Mouse (Mus musculus): Measurements from ENCODE around the gene Mtss1l. TPM values are rescaled to one million over a fixed set of nuclear protein-coding genes. Genes with fewer than 3 reads are reported as not detected.

Gene Mtss1l
- total and polyA plus RNA-seq, 2 experiments from 2014 or later: 37.7 to 101 TPM

DNA sequence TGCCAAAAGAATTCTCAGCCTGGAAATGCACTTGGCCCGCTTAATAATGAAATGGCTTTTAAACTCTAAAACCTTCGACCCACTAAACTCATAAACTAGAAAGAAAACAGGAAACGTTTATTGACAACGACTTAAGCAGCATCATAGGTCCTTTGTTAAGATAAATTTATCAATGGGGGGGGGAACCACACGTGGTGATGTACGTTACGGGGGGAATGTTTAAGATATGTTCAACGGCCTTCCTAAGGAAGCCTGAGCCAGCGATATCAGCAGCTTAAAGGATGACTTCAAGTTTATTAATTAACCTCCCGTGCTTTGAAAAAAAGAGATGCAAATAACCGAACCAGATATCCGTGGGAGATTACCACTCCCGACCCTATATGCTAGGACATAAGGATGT lies 29.0 kb downstream of the Mtss1l start:
- no peak for TF ChIP-seq CTCF (IDR thresholded peaks at IDR 0.05)
- no peaks in the 10 kb centered on the region for H3K9me3 ChIP-seq (ENCODE audit: low read length)
- H3K4me2 ChIP-seq (ENCODE audit: low read depth, low read length, poor library complexity, severe bottlenecking): no peak overlapping the region
- no peaks in the 10 kb centered on the region for H3K27me3 ChIP-seq (ENCODE audit: insufficient read depth, low read length)
- WGBS: 39% methylated on average over 13 of the region's 13 CpGs
- no peak overlapping the region for H3K27ac ChIP-seq (ENCODE audit: low read depth, low read length)
- H3K4me3 ChIP-seq (ENCODE audit: low read depth, low read length): no peak overlapping the region
- H3K4me1 ChIP-seq (ENCODE audit: insufficient read depth, low read length): no peaks in the 10 kb centered on the region
- no peak overlapping the region for H3K9ac ChIP-seq (replicated peaks; ENCODE audit: low read length, poor library complexity, severe bottlenecking)
- DNase-seq (ENCODE audit: low spot score): no peak
- ATAC-seq (ENCODE audit: low FRiP score): no peak
- no peaks in the 10 kb centered on the region for H3K36me3 ChIP-seq (ENCODE audit: insufficient read depth, low read length)

DNA sequence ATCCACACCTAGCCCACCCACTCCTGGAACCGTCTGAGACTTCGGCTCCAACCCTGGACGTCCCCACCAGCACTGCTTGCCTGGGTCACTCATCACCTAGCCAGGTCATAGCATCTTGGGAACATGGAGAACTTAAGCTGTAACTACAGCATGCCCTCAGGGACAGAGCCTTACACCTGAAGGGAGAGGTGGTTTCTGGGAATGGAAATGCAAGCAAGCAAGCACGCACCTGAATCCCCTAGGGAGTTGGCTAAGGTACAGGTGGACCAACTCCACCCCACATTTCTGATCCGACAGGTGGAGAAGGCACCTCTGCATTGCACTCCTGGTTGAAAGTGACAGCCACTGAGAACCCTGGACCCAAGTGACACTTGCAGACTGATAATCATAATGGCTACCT lies 30.2 kb downstream of the Mtss1l start:
- 88% methylated on average over 5 of the region's 5 CpGs for WGBS
- no peaks in the 10 kb centered on the region for H3K4me1 ChIP-seq (ENCODE audit: insufficient read depth, low read length)
- H3K4me3 ChIP-seq (ENCODE audit: low read depth, low read length): no peak overlapping the region
- no peaks in the 10 kb centered on the region for H3K27me3 ChIP-seq (ENCODE audit: insufficient read depth, low read length)
- DNase-seq (ENCODE audit: low spot score): no peak
- no peaks in the 10 kb centered on the region for H3K36me3 ChIP-seq (ENCODE audit: insufficient read depth, low read length)
- H3K4me2 ChIP-seq (ENCODE audit: low read depth, low read length, poor library complexity, severe bottlenecking): no peak overlapping the region
- ATAC-seq (ENCODE audit: low FRiP score): no peak
- no peaks in the 10 kb centered on the region for H3K9me3 ChIP-seq (ENCODE audit: low read length)
- H3K9ac ChIP-seq (replicated peaks; ENCODE audit: low read length, poor library complexity, severe bottlenecking): no peak overlapping the region
- no peak for TF ChIP-seq CTCF (IDR thresholded peaks at IDR 0.05)
- no peak overlapping the region for H3K27ac ChIP-seq (ENCODE audit: low read depth, low read length)

DNA sequence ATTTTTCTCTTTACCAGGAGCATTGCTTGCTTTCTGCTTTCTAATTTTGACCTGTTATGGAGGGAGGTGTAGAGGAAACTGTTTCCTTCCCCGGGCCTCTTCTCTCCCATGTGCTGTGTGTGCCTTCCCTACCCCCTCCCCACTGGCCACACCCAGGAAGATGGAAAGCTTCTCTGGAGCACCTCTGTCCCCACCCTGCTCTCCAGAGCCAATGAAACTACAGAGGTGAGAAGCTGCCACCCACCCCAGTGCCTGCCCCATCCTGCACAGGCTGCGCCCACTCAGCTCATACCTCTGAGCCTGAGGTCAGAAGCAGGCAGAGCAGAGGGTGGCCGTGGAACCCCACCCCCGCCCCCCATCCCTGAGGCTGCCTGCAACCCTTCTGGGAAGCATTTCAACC lies 33.4 kb downstream of the Mtss1l start:
- Histone ChIP-seq H3K4me2 (ENCODE audit: low read depth, low read length, poor library complexity, severe bottlenecking) (peak overlapping the region; percentile 12; the same call in 1 of the 2 replicates), H3K27me3 (ENCODE audit: insufficient read depth, low read length) (no peaks in the 10 kb centered on the region), H3K9ac (replicated peaks; ENCODE audit: low read length, poor library complexity, severe bottlenecking) (no peak overlapping the region), H3K36me3 (ENCODE audit: insufficient read depth, low read length) (no peaks in the 10 kb centered on the region), H3K27ac (ENCODE audit: low read depth, low read length) (no peak overlapping the region), H3K4me3 (ENCODE audit: low read depth, low read length) (no peak overlapping the region), H3K4me1 (ENCODE audit: insufficient read depth, low read length) (no peaks in the 10 kb centered on the region), H3K9me3 (ENCODE audit: low read length) (no peaks in the 10 kb centered on the region)
- WGBS: 51% methylated on average over 4 of the region's 4 CpGs
- no peak for TF ChIP-seq CTCF (IDR thresholded peaks at IDR 0.05)
- ATAC-seq (ENCODE audit: low FRiP score): no peak
- no peak for DNase-seq (ENCODE audit: low spot score)

DNA sequence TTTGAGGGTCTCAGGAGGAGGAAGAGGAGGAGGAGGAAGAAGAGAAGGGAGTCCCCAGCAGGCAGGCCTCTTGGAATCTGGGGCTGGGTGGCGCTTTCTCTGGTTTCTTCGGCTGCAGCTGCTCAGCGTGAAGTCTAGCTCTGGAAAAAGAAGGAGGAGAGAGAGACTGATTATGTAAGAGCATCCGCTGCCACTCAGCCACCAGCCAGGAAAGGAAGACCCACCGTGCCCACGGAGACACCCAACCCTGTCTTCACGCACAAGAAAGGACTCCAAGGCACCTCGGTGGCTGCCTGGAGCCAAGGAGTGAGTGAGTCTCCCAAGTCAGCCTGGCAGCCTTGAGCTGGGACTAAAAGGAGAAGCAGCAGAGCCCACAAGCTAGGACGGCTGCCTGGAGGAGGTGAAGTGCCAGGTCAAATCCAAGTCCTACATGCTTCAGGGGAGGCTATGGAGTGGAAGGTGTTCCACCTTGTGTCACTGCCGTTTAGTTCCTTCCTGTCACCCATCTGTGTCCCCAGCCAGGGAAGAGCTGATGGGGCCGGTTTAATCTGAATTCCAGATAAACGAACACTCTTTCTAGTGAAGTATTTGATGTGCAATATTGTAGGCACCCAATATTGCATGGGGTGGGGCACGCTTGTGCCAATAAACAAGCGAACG lies 34.4 kb downstream of the Mtss1l start:
- no peak for TF ChIP-seq CTCF (IDR thresholded peaks at IDR 0.05)

DNA sequence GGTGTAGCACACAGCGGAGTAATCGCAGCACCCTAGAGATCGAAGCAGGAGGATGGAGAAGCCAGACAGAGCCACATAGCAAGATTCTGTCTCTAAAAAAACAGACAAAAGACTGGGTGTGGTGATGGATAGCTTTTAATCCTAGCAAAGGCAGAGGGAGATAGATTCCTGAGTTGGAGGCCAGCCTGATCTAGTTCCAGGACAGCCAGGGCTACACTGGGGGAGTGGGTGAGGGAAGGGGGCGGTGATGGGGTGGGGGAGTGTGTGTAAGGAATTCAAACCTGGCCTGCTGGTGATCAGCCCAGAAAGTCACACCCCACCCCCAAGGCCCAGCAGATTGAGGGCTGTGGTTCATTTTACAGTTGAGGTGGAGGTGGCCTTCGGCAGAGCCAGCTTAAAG lies 34.9 kb downstream of the Mtss1l start:
- Histone ChIP-seq H3K9ac (replicated peaks; ENCODE audit: low read length, poor library complexity, severe bottlenecking) (no peak overlapping the region), H3K9me3 (ENCODE audit: low read length) (no peaks in the 10 kb centered on the region), H3K4me1 (ENCODE audit: insufficient read depth, low read length) (no peaks in the 10 kb centered on the region), H3K36me3 (ENCODE audit: insufficient read depth, low read length) (no peaks in the 10 kb centered on the region), H3K4me2 (ENCODE audit: low read depth, low read length, poor library complexity, severe bottlenecking) (no peak overlapping the region), H3K27me3 (ENCODE audit: insufficient read depth, low read length) (no peaks in the 10 kb centered on the region), H3K27ac (ENCODE audit: low read depth, low read length) (no peak overlapping the region), H3K4me3 (ENCODE audit: low read depth, low read length) (no peak overlapping the region)
- 86% methylated on average over 5 of the region's 5 CpGs for WGBS
- ATAC-seq (ENCODE audit: low FRiP score) (no peak), DNase-seq (ENCODE audit: low spot score) (no peak)
- TF ChIP-seq CTCF (IDR thresholded peaks at IDR 0.05): no peak

More for the DNA sequence above, 34.4 kb downstream of the Mtss1l start:
- no peaks in the 10 kb centered on the region for H3K9me3 ChIP-seq (ENCODE audit: low read length)
- no peaks in the 10 kb centered on the region for H3K36me3 ChIP-seq (ENCODE audit: insufficient read depth, low read length)
- no peaks in the 10 kb centered on the region for H3K27me3 ChIP-seq (ENCODE audit: insufficient read depth, low read length)
- DNase-seq (ENCODE audit: low spot score): no peak
- 57% methylated on average over 15 of the region's 15 CpGs for WGBS
- H3K9ac ChIP-seq (replicated peaks; ENCODE audit: low read length, poor library complexity, severe bottlenecking): no peak overlapping the region
- H3K4me3 ChIP-seq (ENCODE audit: low read depth, low read length): no peak overlapping the region
- no peak overlapping the region for H3K27ac ChIP-seq (ENCODE audit: low read depth, low read length)
- no peak for ATAC-seq (ENCODE audit: low FRiP score)
- no peaks in the 10 kb centered on the region for H3K4me1 ChIP-seq (ENCODE audit: insufficient read depth, low read length)
- 0 out of 2 replicates have a peak overlapping the region, but pooled peaks have one; percentile 12 for H3K4me2 ChIP-seq (ENCODE audit: low read depth, low read length, poor library complexity, severe bottlenecking)

DNA sequence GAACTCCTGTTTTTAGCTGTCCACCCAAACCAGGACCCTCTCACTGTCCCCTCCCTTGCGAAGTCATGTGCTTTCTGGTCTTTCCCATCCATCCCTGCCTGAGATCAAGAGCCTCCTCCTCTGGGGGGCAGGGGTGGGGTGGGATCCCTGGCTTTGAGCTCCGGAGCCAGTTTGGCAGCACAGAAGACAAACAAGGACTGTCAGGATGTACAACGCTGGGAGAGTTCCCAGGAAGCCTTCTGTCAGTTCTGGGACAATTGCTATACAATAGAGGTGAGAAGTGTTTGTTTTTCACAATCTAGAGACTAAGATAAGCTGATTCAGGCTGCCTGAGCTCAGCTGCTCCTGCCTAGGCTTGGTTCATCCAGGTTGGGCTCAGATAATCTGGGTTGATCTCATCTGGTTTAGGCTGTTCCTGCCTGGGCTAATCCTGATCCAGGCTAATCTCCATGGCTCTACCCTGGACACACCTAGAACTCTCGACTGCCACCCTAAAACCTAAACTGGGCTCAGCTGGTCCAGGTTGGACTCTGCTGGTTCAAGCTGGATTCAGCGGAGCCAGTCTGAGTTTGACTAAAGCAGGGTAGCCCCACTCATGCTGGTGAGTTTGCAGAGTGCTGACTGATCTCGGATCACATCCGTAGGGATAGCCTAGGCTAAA lies 39.1 kb downstream of the Mtss1l start:
- H3K4me3 ChIP-seq (ENCODE audit: low read depth, low read length): no peak overlapping the region

More for the DNA sequence above, 39.1 kb downstream of the Mtss1l start:
- Histone ChIP-seq H3K36me3 (ENCODE audit: insufficient read depth, low read length) (no peaks in the 10 kb centered on the region), H3K4me1 (ENCODE audit: insufficient read depth, low read length) (no peaks in the 10 kb centered on the region), H3K4me2 (ENCODE audit: low read depth, low read length, poor library complexity, severe bottlenecking) (no peak overlapping the region), H3K27ac (ENCODE audit: low read depth, low read length) (peak overlapping the region; percentile 38; the same call in 1 of the 2 replicates), H3K27me3 (ENCODE audit: insufficient read depth, low read length) (no peaks in the 10 kb centered on the region), H3K9ac (replicated peaks; ENCODE audit: low read length, poor library complexity, severe bottlenecking) (no peak overlapping the region), H3K9me3 (ENCODE audit: low read length) (no peaks in the 10 kb centered on the region)
- WGBS: 68% methylated on average over 7 of the region's 7 CpGs
- DNase-seq (ENCODE audit: low spot score) (no peak), ATAC-seq (ENCODE audit: low FRiP score) (no peak)
- TF ChIP-seq CTCF (IDR thresholded peaks at IDR 0.05): no peak

Data from midbrain, postnatal 0 days (tissue).